Mouse (Mus musculus) heart, postnatal 0 days (tissue): ENCODE results near the gene Pth1r.

Source experiments
- CTCF ChIP-seq: IDR thresholded peaks from 2 replicates; pipeline ENCODE4 v1.5.1; 2016; ENCODE audit warnings: antibody characterized with exemption, control low read depth, low read depth
- EP300 ChIP-seq: IDR thresholded peaks from 2 replicates; pipeline ENCODE4 v1.6.1; 2016; ENCODE audit warnings: antibody characterized with exemption, low read depth

GRCm38 (mm10) chr9:110711996-110712395 is 34.9 kb downstream of the Pth1r start:
- TF ChIP-seq CTCF (no peak), EP300 (no peak)
